Mouse (Mus musculus) stomach, embryonic 16.5 days (tissue): ENCODE results near the gene Abr. TPM values are rescaled to one million over a fixed set of nuclear protein-coding genes. Genes with fewer than 3 reads are reported as not detected.
A peak's percentile ranks its signal among the peaks of the same experiment; 100 is the strongest.

Experiments used
- ATAC-seq: fragments of 200-750 bp; cut with Nextera tagmentation; 2 replicates; pipeline ENCODE4 v1.8.0; 2017; ENCODE audit warnings: moderate number of reproducible peaks, moderate TSS enrichment; ENCODE audit not compliant: insufficient read depth, low FRiP score
- H3K27ac ChIP-seq: fragments of 300-500 bp; sonication (generic); 2 replicates; pipeline ENCODE4 v1.5.1; 2014; ENCODE audit warnings: low read length
- H3K27me3 ChIP-seq: fragments of 300-500 bp; sonication (generic); 2 replicates; pipeline ENCODE4 v1.6.1; 2014; ENCODE audit warnings: low read length, control low read depth, mixed read lengths; ENCODE audit not compliant: control insufficient read depth, insufficient read depth
- H3K36me3 ChIP-seq: fragments of 300-500 bp; sonication (generic); 2 replicates; pipeline ENCODE4 v1.6.1; 2014; ENCODE audit warnings: low read length; ENCODE audit not compliant: control insufficient read depth, insufficient read depth
- H3K4me1 ChIP-seq: fragments of 300-500 bp; sonication (generic); 2 replicates; pipeline ENCODE4 v1.6.1; 2014; ENCODE audit warnings: low read length, control low read depth, mixed read lengths; ENCODE audit not compliant: control insufficient read depth, insufficient read depth
- H3K4me2 ChIP-seq: fragments of 300-500 bp; sonication (generic); 2 replicates; pipeline ENCODE4 v1.6.1; 2014; ENCODE audit warnings: low read depth, low read length, mixed read lengths
- H3K4me3 ChIP-seq: fragments of 300-500 bp; sonication (generic); replicated peaks from 2 replicates; pipeline ENCODE4 v1.5.1; 2014; ENCODE audit warnings: mild to moderate bottlenecking, low read length
- H3K9ac ChIP-seq: fragments of 300-500 bp; sonication (generic); 2 replicates; pipeline ENCODE4 v1.6.1; 2014; ENCODE audit warnings: low read length
- H3K9me3 ChIP-seq: fragments of 300-500 bp; sonication (generic); replicated peaks from 2 replicates; pipeline ENCODE4 v1.6.1; 2016; ENCODE audit warnings: low read length, control low read depth; ENCODE audit not compliant: control insufficient read depth
- WGBS: fragments of 180-500 bp; shearing (Covaris S2); extraction: QIAGEN DNeasy Blood & Tissue Kit; methylation state at CpG from one replicate; pipeline ENCODE4 v1.1.7; 2014; 5-methylcytosine and 5-hydroxymethylcytosine counted together
- polyA plus RNA-seq: library from polyadenylated mRNA; unstranded; fragments of >200 nt; fragmentation: Nextera tagmentation; extraction: Ambion mirVana; gene quantifications from 2 replicates; pipeline ENCODE4 v1.2.1, GENCODE M21; 2015

Gene Abr
- polyA plus RNA-seq, 1 experiment from 2014 or later = 28.8 TPM

- peak overlapping the region; percentile 89 for H3K27ac ChIP-seq
- no peaks in the 10 kb centered on the region for H3K36me3 ChIP-seq
- peak overlapping the region; percentile 75 for H3K9ac ChIP-seq
- H3K4me3 ChIP-seq = peak overlapping the region; percentile 53
- H3K4me1 ChIP-seq = peaks cover 36% of the 10 kb centered on the region
- no peaks in the 10 kb centered on the region for H3K9me3 ChIP-seq
- peak overlapping the region; percentile 61 for H3K4me2 ChIP-seq
- peak; percentile 91 for ATAC-seq
- H3K27me3 ChIP-seq = no peaks in the 10 kb centered on the region
- WGBS = 11% methylated on average over 27 of the region's 28 CpGs
Observed at GRCm38 (mm10) chr11:76436864-76437437, 185.2 kb downstream of the Abr start.

- peak overlapping the region; percentile 46 for H3K9ac ChIP-seq
- ATAC-seq = no peak
Observed at GRCm38 (mm10) chr11:76436009-76436408, 186.1 kb downstream of the Abr start.

GRCm38 (mm10) chr11:76429966-76430631 is 192.0 kb downstream of the Abr start:
- 70% methylated on average over 6 of the region's 6 CpGs for WGBS
- H3K9ac ChIP-seq = peak overlapping the region; percentile 51
- H3K27me3 ChIP-seq = no peaks in the 10 kb centered on the region
- H3K4me3 ChIP-seq = no peak overlapping the region
- H3K9me3 ChIP-seq = no peaks in the 10 kb centered on the region
- peak overlapping the region; percentile 15; the same call in 1 of the 2 replicates for H3K27ac ChIP-seq
- no peak for ATAC-seq
- peaks cover 34% of the 10 kb centered on the region for H3K4me1 ChIP-seq
- H3K36me3 ChIP-seq = no peaks in the 10 kb centered on the region
- H3K4me2 ChIP-seq = no peak overlapping the region

More at GRCm38 (mm10) chr11:76436009-76436408, 186.1 kb downstream of the Abr start:
- no peaks in the 10 kb centered on the region for H3K27me3 ChIP-seq
- H3K36me3 ChIP-seq = no peaks in the 10 kb centered on the region
- WGBS = 68% methylated on average over 5 of the region's 5 CpGs
- no peaks in the 10 kb centered on the region for H3K9me3 ChIP-seq
- H3K4me1 ChIP-seq = peaks cover 36% of the 10 kb centered on the region
- peak overlapping the region; percentile 61 for H3K4me2 ChIP-seq
- H3K27ac ChIP-seq = no peak overlapping the region
- peak overlapping the region; percentile 53 for H3K4me3 ChIP-seq

GRCm38 (mm10) chr11:76429556-76429955 is 192.6 kb downstream of the Abr start:
- peaks cover 29% of the 10 kb centered on the region for H3K4me1 ChIP-seq
- H3K36me3 ChIP-seq = 0 out of 2 replicates have a peak, but pooled peaks cover 3% of the 10 kb centered on the region
- H3K27me3 ChIP-seq = no peaks in the 10 kb centered on the region
- 57% methylated on average over 7 of the region's 7 CpGs for WGBS
- peak overlapping the region; percentile 16 for H3K27ac ChIP-seq
- H3K4me3 ChIP-seq = no peak overlapping the region
- no peak overlapping the region for H3K4me2 ChIP-seq
- no peak for ATAC-seq
- no peaks in the 10 kb centered on the region for H3K9me3 ChIP-seq
- H3K9ac ChIP-seq = peak overlapping the region; percentile 6

- Histone ChIP-seq H3K36me3 (0 out of 2 replicates have a peak, but pooled peaks cover 6% of the 10 kb centered on the region), H3K27ac (no peak overlapping the region), H3K27me3 (no peaks in the 10 kb centered on the region), H3K4me2 (no peak overlapping the region), H3K9me3 (no peaks in the 10 kb centered on the region), H3K9ac (no peak overlapping the region), H3K4me1 (peaks cover 29% of the 10 kb centered on the region), H3K4me3 (no peak overlapping the region)
- WGBS = 54% methylated on average over 4 of the region's 4 CpGs
- ATAC-seq = no peak
Observed at GRCm38 (mm10) chr11:76429046-76429445, 193.1 kb downstream of the Abr start.

GRCm38 (mm10) chr11:76427781-76428180 is 194.3 kb downstream of the Abr start:
- ATAC-seq = no peak
- Histone ChIP-seq H3K4me2 (no peak overlapping the region), H3K4me1 (peaks cover 29% of the 10 kb centered on the region), H3K27ac (no peak overlapping the region), H3K9me3 (no peaks in the 10 kb centered on the region), H3K36me3 (peaks cover 8% of the 10 kb centered on the region), H3K27me3 (no peaks in the 10 kb centered on the region), H3K4me3 (no peak overlapping the region), H3K9ac (no peak overlapping the region)
- WGBS = 68% methylated on average over 3 of the region's 3 CpGs

GRCm38 (mm10) chr11:76425749-76426148 is 196.4 kb downstream of the Abr start:
- Histone ChIP-seq H3K27me3 (no peaks in the 10 kb centered on the region), H3K9ac (no peak overlapping the region), H3K36me3 (peaks cover 10% of the 10 kb centered on the region), H3K4me3 (no peak overlapping the region), H3K4me1 (peaks cover 29% of the 10 kb centered on the region), H3K9me3 (no peaks in the 10 kb centered on the region), H3K27ac (peak overlapping the region; percentile 47), H3K4me2 (no peak overlapping the region)
- 54% methylated on average over 6 of the region's 6 CpGs for WGBS
- ATAC-seq = no peak; the same call in 1 of the 2 replicates

GRCm38 (mm10) chr11:76420896-76421295 is 201.2 kb downstream of the Abr start:
- Histone ChIP-seq H3K9ac (no peak overlapping the region), H3K4me3 (no peak overlapping the region), H3K4me1 (peaks cover 18% of the 10 kb centered on the region), H3K4me2 (no peak overlapping the region), H3K9me3 (no peaks in the 10 kb centered on the region), H3K27me3 (no peaks in the 10 kb centered on the region), H3K36me3 (peaks cover 21% of the 10 kb centered on the region), H3K27ac (no peak overlapping the region)
- no peak for ATAC-seq
- WGBS = 65% methylated on average over 4 of the region's 4 CpGs

GRCm38 (mm10) chr11:76419179-76419578 is 202.9 kb downstream of the Abr start:
- Histone ChIP-seq H3K9me3 (no peaks in the 10 kb centered on the region), H3K4me3 (no peak overlapping the region), H3K9ac (no peak overlapping the region), H3K27me3 (no peaks in the 10 kb centered on the region), H3K4me1 (0 out of 2 replicates have a peak, but pooled peaks cover 11% of the 10 kb centered on the region), H3K36me3 (peaks cover 20% of the 10 kb centered on the region), H3K27ac (no peak overlapping the region), H3K4me2 (no peak overlapping the region)
- 68% methylated on average over 4 of the region's 4 CpGs for WGBS
- no peak for ATAC-seq
